Mouse (Mus musculus): ENCODE measurements around the gene Etl4.

The Etl4 gene

DNA sequence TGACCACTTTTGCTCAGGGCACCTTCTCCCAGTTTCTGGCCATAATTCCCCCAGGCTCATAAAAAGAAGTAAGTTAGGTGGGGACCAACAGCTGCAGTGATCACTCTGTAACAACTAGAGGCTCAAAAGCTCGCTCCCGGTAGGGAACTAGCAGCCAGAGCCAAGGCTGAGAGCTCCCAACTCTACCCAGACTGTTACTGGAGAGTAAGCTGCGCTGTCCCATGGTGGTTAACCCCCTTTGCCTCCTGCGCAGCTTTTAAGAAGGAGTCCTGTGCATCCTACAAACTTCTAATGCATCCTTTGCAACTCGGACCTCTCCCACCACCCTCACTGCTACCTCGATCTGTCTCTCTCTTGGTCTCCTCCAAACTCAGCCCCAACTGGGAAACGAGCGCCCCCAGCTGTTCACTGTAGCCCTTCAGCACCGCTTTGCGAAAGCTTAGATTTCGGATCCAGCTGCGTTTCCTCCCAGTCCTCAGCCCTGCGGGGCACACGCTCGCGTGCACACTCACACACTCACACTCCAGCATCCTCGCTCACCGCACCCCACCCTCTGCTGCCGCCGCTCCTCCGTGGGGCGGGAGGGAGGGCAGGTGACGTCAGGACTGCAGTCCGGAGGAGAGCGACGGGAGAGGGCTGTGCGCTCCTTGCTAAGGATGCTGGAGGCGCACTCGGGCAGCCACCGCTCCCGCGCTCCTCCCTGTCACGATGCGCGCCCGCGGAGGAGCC, at the start of gene Etl4:
Etl4 (plus strand) TSS at position 610 of the 729 bp plus-strand sequence.
- DNase-seq (ENCODE audit: low read depth), result no peak

DNA sequence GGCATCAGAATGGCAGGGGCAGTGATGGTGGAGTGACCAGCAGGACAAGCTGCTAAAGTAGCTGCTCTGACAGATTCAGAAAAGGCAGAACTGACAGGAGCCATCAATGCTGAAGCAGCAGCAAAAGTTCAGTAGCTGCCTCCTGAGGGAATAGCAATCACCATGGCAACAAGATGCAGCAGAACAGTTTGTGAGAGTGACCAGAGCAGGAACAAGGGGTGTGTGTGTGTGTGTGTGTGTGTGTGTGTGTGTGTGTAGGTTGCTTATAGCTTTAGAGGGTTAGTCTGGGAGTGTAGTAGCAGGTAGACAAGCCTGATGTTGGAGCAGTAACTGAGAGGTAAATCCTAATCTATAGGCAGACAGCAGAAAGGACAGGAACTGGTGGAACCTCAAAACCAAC, 40.4 kb upstream of the Etl4 start:
- DNase-seq (ENCODE audit: low read depth), result no peak

DNA sequence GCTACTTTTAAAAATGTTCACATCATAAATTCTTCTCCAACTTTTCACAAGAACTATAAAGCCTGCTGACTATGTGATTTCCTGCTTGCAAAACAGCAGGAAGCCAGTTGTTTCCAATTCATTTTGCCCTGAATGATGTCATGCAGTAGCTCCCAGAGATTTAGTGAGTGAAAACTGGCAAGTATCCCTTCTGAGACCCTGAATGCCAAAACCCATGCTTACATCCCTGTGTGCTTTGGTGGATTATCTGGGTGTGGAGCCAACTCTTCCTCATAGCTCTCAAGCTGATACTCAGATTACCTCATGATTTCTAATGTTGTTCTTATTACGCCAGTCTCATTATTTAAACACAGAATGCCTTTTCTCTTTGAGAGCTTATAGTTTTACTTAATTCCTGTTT, 37.7 kb upstream of the Etl4 start:
- DNase-seq (ENCODE audit: low read depth), result no peak

DNA sequence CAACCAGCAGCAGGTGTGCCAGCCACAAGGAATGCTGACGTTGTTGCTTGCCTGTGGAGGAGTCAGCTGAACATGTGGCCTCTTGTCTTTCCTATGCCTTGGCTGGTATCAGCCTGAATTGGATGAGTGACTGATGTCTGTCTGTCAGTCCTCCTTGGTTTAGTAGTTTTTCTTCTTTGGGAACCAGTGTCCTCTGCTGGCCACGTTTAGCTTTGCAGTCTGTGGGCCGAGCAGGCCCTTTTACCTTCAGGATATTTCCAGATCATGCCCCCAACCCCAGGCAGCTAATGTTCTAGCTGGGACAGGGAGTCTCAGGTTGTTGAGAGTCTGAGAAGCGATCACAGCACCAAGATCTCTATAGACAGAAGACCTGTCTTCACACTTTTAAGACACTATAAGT, 18.7 kb upstream of the Etl4 start:
- peak; percentile 3 for DNase-seq (ENCODE audit: low read depth)

DNA sequence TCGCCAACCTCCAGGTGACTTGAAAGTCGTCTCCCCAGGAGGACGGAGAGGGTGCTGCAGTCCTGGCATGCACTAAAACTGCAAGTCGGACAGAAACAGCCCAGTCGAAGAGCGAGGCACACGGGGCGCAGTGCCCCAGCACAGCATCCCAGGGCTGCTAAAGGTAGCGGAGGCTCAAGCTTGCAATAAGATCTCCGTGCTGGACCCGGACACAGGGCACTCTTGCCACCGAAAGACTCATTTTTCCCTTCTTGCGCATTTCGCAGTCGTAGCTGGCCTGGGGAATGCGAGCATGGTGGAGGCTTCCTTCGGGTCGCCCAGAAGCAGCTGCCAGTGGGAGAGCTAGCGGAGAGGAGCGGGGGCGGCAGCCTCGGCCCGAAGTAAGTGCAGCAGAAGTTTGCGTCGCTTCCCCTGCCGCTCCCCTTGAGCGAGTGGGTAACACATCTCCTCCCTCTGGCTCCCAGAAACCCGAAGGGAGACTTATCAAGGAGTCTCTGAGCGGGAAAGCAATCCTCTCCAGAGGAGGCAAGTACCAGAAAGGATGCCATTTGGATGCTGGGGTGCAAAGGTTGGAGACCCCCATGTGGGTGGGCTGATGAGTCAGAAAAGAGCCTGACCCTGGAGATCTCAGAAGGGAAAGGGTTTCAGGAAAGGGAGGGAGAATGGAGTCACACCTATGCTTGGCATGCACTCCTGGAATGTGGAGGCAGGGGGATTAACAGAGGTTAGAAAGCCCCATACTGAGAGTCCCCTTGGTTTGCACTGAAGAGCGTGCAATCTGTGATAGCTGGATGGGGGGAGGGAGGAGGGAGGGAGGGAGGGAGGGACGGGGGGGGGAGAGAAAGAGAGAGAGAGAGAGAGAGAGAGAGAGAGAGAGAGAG, 560 bp downstream of the Etl4 start:
- no peak for DNase-seq (ENCODE audit: low read depth)

DNA sequence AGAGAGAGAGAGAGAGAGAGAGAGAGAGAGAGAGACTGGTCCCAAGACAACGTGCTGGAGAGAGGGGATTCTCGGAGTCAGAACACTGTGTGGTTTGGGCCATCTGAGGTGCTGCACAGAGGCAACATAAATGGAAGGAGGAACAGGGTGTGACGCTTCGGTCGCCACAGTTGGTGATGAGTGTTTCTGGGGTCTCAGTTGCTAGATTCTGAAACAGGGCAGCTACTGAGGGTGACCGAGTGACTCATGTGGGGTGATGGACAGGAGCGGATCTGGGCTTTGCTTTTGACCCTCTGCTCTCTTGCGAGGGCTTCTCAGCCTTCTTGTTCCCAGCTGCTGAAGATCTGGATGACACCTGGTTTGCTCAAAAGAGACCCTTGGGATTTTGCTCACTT, 1.2 kb downstream of the Etl4 start:
- DNase-seq (ENCODE audit: low read depth), result no peak

DNA sequence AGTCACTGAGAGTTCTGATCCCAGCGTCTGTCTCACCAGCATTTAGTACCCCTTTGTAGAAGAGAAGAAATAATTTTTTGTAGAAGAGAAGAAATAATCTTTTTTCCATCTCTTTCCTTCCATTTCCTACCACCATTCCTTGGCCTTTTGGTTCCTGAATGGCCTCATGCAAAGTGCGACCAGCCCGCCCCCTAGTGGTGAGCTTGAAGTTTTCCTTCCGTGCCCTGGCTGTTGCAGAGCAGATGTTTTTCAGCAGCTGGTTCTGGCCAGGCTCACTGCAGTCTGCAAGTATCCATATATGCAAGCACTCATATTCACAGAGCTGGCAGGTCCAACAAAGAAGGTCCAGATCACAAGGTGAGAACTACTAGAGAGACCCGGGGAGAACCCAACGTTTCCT, 9.6 kb downstream of the Etl4 start:
- DNase-seq (ENCODE audit: low read depth), result peak; percentile 46

DNA sequence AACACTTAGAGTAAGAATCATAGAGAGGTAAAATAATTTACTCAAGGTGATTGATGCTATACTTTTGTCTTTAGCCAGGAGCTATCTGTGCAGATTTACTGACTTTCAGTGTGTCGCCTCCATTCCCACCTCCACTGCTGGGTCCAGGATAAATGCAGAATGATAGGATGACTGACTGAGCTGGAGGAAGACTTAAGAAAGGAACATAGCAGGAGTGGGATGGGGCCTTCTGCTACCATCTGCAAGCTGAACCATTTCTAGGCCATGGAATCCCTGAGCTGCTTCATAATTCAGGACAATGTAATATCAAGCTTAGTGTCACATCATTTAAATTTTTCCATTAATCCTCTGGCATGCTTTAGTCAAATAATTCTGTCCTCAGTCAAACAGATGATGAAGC, 20.4 kb downstream of the Etl4 start:
- DNase-seq (ENCODE audit: low read depth), result no peak

DNA sequence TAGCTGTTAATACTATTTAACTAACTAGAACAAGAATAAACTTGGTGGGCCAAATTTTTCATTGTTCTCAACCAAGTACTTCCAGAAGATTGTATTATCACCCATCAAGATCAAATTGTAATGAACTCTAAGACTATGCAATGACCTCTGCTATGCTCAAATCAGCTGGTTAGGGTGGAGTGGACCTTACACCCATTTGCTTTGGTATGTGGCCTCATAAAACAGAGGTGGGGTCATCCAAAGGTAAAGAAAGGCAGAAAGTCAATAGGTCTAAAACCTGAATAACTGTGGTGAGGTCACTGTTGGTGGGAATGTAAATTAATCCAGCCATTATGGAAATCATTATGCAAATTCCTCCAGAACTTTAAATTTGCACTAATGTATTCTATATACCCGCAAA, 24.3 kb downstream of the Etl4 start:
- no peak for DNase-seq (ENCODE audit: low read depth)

DNA sequence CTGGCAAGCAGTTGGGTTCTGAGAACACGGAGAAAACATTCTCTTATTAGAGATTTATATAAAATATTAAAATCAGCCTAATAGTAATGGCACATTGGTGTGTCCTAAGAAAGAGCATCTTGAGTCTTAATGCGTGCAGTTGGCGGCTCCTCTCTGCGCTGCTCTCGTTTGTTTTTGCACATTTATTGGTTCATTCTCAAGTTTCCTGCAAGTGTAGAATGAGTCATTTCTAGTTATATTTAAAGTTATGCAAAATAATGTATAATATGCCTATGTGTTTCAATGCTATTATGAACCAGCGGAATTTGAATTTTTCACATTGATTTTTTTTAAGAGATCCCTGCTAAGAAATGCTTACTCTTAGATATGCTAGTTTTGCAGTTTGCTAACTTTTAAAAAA, 35.6 kb downstream of the Etl4 start:
- DNase-seq (ENCODE audit: low read depth), result no peak

DNA sequence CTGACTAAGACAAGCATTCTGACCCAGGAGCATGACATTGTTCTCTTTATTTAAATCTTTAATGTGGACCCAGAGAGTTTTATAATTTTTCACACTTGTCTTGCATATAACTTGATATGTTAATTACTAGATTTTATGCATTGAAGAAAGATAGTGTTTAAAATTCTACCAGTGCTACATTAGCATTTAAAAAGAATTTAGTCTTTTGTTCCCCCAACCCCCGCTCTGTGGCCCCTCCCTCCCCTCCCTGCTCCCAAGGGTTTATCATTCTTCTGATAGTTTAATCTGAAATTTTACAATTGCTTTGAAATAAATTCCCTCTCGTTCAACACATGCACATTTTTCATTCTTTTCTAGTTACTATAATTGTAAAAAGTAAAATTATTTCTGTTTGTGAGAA, 43.4 kb downstream of the Etl4 start:
- DNase-seq (ENCODE audit: low read depth), result no peak

DNA sequence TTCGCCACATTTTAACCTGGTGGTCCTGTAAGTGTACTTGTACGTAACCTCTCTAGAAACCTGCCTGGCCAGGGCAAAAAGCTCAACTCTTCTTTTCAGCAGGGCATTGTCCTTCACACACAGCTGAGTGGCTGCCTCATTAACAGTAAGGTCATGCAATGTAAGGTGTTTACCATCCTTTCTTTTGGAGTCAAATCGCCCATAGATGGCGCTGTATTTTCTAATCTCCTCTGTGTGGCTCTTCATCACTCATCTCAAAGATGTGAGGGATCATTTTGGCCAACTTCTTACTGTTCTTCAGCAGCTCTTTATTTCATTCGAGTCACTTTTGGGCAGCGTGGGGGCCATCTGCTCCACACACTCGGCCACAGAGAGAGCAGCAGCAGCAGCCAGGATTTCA, 56.9 kb downstream of the Etl4 start:
- DNase-seq (ENCODE audit: low read depth), result no peak

DNA sequence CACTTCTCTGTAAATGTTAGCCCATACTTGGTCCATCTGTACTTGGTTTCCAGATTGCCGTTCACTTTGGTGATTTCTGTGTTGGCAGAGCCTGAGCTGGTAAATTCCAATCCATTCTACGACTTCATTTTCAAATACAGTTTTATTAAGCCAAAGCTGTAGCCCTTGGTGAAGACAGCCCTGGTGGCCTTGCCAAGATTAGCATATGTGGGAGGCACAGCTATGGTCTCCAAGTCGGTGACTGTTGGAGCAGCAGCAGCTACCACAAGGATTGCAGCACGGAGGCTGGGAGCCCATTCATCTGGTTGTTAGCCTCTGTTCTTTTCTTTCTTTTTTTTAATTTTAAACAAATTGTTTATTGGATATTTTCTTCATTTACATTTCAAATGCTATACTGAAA, 128.1 kb downstream of the Etl4 start:
- no peak for DNase-seq (ENCODE audit: low read depth)

DNA sequence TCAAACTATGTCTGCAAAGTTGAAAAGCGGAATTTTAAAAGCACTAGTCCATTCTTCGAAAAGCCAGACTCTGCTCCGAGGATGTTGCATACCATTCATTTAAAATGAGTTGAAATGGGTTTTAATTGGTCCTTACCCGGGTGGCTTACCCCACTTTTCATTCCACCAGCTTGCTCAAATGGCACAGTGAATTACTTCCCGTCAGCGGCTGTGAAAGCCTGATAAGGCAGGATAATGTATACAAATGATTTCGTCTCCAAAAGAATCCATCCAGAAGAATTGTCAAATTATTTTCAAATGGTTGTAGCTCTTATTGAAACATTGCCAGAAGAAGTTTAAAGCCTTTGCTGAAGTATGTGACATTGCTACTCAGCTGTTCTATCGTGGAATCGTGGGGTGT, 162.8 kb downstream of the Etl4 start:
- no peak for DNase-seq (ENCODE audit: low read depth)

DNA sequence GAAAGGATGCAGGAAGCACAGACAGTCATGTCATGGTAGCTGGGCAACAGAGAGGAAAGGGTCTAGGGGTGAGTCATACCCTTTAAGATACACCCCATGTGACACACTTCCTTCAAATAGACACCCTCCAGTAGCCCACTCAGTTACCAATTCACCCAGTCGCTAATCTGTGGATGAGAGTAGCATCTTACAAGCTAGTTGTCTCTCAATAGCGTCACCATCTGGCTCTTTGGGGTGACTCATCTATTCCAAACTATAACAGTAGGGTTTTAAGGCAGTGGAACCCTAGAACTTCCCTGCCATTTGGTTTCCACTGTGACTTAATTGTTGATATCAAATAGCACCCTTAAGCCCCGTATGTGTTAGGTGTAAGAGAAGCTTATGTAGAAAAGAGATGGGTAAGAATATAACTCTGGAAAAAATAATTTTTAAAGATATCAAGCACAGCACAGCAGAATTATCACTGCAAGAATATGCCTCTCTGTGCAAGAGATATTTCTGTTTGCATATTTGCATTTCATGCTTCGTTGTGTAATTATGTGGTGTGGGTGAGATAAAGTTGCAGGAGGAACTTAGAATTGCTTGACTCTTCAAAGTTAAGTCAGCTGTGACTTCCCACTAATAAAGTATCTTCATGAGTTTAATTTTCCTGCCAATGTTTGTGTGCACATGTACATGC, 166.7 kb downstream of the Etl4 start:
- DNase-seq (ENCODE audit: low read depth), result no peak

DNA sequence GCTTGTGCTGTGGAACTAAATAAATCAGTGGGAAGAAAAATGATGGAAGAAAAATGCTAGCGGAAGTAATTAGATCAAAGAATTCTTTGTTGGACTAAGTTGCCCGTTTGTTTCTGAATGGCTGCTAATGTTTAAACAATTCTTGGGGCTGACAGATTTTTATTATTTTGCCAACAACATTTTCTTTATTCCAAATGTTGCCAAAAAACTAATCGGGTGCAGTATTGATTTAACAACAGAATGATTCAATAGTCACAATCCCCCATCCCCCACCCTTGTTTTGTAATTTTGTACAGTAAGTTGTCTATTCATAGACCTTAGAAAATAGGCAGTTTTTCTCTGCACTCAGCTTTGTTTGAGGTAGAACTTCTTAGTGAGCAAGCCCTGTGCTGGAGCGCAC, 175.2 kb downstream of the Etl4 start:
- no peak for DNase-seq (ENCODE audit: low read depth)

DNA sequence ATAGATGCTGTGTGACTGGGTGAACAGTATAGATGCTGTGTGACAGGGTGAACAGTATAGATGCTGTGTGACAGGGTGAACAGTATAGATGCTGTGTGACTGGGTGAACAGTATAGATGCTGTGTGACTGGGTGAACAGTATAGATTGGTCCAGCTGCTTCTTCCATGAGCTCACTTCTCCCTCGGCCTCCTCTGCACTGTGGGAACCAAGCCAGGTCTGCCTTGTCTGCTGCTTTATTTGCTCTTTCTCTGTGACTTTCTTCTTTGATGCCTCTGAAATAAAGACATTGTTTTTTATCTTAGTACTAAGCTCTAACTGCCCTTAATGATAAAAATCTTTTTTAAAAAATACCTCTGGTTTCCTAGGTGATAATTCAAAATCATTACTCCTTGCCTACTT, 195.9 kb downstream of the Etl4 start:
- no peak for DNase-seq (ENCODE audit: low read depth)

DNA sequence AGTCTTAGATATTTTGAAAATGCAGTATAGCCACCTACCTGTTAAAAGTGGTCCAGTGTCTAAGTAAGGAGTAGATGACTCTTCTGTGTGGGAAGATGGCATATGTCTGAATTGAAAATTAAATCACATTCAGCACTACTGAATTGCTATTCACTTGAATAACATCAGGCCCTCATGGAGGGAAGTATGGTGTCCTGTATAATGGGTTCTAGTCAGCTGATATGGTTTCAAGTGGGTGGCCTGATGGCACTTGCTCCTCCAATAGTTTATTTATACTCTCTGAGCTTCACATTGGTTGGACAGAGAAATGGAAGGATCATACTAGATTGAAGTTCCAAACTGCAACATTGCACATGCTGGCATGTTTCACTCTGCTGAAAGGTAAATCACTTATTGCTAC, 202.1 kb downstream of the Etl4 start:
- no peak for DNase-seq (ENCODE audit: low read depth)

DNA sequence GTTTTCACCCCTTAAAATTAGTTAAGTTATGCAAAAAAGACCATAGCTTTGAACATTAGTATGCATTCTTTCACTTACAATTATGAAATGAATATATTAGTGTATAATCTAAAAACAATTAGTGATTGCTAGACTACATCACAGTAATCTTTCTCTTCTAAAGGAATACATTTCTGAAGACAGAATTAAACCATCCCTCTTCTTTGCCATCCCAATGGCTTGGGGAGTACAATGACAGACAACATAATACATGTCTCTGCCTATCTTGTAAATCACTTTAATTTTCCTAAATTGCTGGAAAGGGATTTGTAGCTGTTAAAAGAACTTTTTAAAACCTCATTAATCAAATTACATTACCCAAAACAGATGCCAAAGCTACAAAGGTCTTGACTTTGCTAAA, 216.3 kb downstream of the Etl4 start:
- DNase-seq (ENCODE audit: low read depth), result no peak

DNA sequence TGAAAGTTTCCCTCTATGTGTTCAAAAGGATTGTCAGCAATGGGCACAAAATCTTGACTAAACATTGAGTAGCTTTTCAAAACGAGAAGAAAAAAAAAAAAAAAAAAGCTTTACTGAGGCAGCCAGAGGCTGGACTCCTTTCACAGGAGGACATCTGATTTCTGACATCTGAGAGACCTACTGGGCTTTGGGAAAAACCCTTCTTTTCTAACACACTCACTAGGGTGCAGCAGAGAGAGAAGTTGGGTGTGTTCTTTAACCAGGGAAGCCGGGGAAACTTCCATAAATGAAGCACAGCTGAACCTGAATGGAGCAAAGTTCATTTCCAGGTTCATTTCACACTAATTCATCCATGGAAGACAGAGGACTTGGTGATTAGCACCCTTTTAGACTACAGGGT, 222.2 kb downstream of the Etl4 start:
- DNase-seq (ENCODE audit: low read depth), result no peak

DNA sequence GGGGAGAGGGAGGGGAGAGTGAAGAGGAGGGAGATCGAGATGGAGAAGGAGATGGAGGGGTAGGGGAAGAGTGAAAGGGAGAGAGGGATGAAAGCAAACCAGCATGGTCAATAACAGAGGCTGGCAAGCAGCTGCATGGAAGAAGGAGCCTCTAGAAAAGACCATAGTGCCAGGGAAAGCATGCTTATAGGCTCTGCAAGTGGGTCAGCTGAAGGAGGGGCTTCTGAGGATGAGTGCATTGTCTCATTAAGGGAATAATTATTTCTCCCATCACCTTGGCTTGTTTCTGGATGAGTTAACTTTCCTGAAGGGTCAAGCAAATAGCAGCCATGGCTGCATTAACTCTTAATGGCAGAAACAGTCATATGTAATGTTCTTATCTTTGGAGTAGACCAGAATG, 228.8 kb downstream of the Etl4 start:
- DNase-seq (ENCODE audit: low read depth), result no peak

DNA sequence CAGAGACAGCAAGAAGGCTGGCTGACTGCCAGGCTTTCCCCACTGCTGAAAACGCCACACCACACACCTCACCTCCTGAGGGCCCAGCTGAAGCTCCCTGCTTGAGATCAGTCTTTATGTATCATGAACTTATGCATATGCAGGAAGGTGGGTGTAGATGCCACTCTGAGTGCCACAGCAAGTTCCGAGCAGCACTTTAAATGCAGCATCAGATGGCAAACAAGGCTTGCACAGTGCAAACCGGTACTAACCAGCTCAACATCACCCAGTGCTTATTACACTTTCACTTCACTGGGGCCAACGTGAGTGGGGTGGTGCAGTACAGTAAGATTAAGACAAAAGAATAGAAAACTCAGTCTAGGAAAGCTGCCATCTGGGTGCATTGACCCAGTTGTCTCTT, 235.8 kb downstream of the Etl4 start:
- DNase-seq (ENCODE audit: low read depth), result no peak

DNA sequence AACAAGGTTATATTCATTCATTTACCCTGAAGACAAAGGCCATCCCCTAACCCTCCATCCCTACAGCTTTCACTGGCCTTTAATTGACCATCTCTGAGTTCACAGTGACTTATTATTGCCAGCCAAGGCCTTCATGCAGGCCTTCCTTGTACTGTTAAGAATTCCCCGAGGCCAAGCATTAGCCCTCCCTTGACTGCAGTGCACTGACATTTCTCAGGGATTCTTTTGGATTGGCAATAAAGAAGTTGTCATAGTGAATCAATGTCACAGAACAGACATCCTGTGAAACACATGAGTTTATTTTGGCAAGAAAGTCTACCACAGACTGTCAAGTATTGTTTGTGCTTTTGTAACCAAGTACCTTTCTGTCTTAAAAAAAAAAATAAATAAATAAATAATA, 257.5 kb downstream of the Etl4 start:
- no peak for DNase-seq (ENCODE audit: low read depth)
